Mouse (Mus musculus): ENCODE data around the gene P2ry12. TPM values are rescaled to one million over a fixed set of nuclear protein-coding genes. Genes with fewer than 3 reads are reported as not detected.

P2ry12 gene
- polyA plus RNA-seq, 1 experiment from 2014 or later, result 8.1 TPM

DNA sequence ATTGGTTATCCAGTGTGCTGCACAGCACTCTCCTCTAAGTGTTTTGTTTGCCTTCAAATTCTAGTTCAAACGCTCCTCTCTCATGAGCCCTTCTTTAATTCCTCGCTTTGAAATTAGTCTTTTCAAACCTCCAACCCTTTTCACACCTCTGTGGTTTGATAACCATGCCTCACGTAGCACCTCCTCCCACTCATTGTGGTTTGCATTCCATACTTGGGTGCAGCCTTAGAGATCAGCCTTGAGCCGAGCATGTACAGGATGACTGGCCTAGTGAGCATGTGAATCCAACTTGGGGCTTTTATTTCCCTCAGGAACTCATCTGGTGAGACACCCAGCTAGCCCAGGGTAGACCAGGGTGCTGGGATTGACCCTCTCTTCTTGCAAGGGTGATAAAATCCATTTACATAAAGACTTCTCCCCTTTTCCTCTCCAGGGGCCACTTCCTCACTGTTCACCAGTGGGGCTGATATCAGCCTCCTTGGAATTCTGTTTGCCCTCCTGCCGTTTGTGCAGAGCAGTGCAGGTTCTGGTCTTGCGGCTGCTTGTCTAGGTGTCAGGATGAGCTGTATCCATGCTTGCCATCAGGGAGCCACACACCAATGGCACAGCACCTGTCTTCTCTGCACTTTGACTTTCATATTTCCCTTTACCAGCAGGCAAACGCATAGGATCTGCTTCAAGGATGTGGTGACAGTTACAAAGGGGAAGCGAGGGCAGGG is 58.7 kb downstream of the P2ry12 start:
- no peak for ATAC-seq (ENCODE audit: low read depth)
- H3K27ac ChIP-seq (replicated peaks), result no peak overlapping the region

GRCm38 (mm10) chr3:59197329-59197948 is 65.2 kb downstream of the P2ry12 start:
- H3K4me1 ChIP-seq (replicated peaks), result no peaks in the 10 kb centered on the region
- H3K9ac ChIP-seq, result no peak overlapping the region
- no peak overlapping the region for H3K27ac ChIP-seq (replicated peaks)
- no peak overlapping the region for H3K4me3 ChIP-seq
- WGBS, result 87% methylated on average over 4 of the region's 4 CpGs
- no peaks in the 10 kb centered on the region for H3K9me3 ChIP-seq
- no peaks in the 10 kb centered on the region for H3K36me3 ChIP-seq
- ATAC-seq (ENCODE audit: low read depth), result no peak
- no peak overlapping the region for H3K4me2 ChIP-seq
- no peaks in the 10 kb centered on the region for H3K27me3 ChIP-seq

More for the DNA sequence above, 58.7 kb downstream of the P2ry12 start:
- Histone ChIP-seq H3K4me3 (no peak overlapping the region), H3K9ac (no peak overlapping the region), H3K9me3 (no peaks in the 10 kb centered on the region), H3K36me3 (no peaks in the 10 kb centered on the region), H3K4me2 (no peak overlapping the region), H3K4me1 (replicated peaks) (no peaks in the 10 kb centered on the region; the same call in 1 of the 2 replicates), H3K27me3 (no peaks in the 10 kb centered on the region)
- WGBS, result 80% methylated on average over 8 of the region's 8 CpGs

GRCm38 (mm10) chr3:59194938-59195337 is 67.7 kb downstream of the P2ry12 start, which contains the start of gene Gpr87:
Gene Gpr87, minus strand, starts transcription at chr3:59195104.
- Histone ChIP-seq H3K4me3 (no peak within 1 kb of the TSS), H3K4me1 (replicated peaks) (no peaks in the 10 kb centered on the region), H3K4me2 (no peak within 1 kb of the TSS), H3K9ac (no peak within 1 kb of the TSS), H3K36me3 (no peaks in the 10 kb centered on the region), H3K9me3 (no peaks in the 10 kb centered on the region), H3K27me3 (no peaks in the 10 kb centered on the region), H3K27ac (replicated peaks) (no peak within 1 kb of the TSS)
- no peak for ATAC-seq (ENCODE audit: low read depth)
- 86% methylated on average over 7 of the region's 7 CpGs for WGBS

- no peak overlapping the region for H3K27ac ChIP-seq (replicated peaks)
- H3K4me2 ChIP-seq, result no peak overlapping the region
- no peak overlapping the region for H3K9ac ChIP-seq
- no peaks in the 10 kb centered on the region for H3K36me3 ChIP-seq
- no peaks in the 10 kb centered on the region for H3K27me3 ChIP-seq
- ATAC-seq (ENCODE audit: low read depth), result no peak
- WGBS, result 91% methylated on average over 7 of the region's 7 CpGs
- no peaks in the 10 kb centered on the region for H3K4me1 ChIP-seq (replicated peaks)
- no peak overlapping the region for H3K4me3 ChIP-seq
- no peaks in the 10 kb centered on the region for H3K9me3 ChIP-seq
Measured at GRCm38 (mm10) chr3:59194099-59194498, 68.6 kb downstream of the P2ry12 start.

DNA sequence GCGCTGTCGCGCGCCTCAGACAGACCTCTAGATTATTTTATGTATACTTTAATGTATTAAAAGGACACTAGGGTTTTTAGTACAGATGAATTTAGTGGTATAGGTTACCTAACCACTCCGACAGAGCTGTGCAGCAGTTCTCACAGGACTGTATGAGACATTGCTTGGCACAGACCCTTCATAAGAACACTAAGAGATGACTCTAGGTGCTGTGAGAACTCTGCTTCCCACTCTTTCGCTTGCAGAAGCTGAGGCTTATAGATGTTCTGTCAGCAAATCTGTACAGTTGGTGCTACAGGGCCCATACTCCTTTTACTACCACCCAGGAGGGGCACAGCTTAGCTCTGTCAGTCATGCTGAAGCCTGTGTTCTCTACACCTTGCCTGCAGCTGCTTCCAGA is 71.0 kb downstream of the P2ry12 start:
- Histone ChIP-seq H3K27me3 (no peaks in the 10 kb centered on the region), H3K4me3 (no peak overlapping the region), H3K4me1 (replicated peaks) (no peaks in the 10 kb centered on the region), H3K9me3 (no peaks in the 10 kb centered on the region), H3K9ac (no peak overlapping the region), H3K36me3 (no peaks in the 10 kb centered on the region), H3K27ac (replicated peaks) (no peak overlapping the region), H3K4me2 (no peak overlapping the region)
- no peak for ATAC-seq (ENCODE audit: low read depth)
- 98% methylated on average over 6 of the region's 6 CpGs for WGBS

DNA sequence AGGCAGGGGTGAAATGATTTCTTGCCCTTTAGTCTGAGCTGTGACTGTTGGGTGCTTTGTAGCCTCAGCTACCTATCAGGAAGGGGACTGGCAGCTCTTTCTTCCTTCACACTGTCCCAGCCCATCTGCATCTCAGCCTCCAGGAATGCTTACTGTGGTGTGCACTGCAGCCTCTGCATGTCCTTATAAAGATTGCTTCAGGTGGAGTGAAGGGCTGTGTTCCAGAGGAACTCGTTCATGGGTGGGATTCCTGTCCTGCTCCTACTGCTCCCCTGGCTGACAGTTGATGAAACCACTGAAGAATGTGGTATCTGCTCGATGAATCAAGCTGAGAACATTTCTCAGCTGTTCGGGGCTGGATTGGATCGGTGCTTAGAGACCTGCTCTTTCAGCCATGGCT is 75.3 kb downstream of the P2ry12 start:
- no peaks in the 10 kb centered on the region for H3K9me3 ChIP-seq
- ATAC-seq (ENCODE audit: low read depth), result no peak
- no peaks in the 10 kb centered on the region for H3K4me1 ChIP-seq (replicated peaks)
- no peaks in the 10 kb centered on the region for H3K27me3 ChIP-seq
- no peak overlapping the region for H3K4me3 ChIP-seq
- H3K36me3 ChIP-seq, result no peaks in the 10 kb centered on the region
- no peak overlapping the region for H3K9ac ChIP-seq
- H3K4me2 ChIP-seq, result no peak overlapping the region
- WGBS, result 84% methylated on average over 4 of the region's 4 CpGs
- no peak overlapping the region for H3K27ac ChIP-seq (replicated peaks)

- no peak for ATAC-seq (ENCODE audit: low read depth)
- no peaks in the 10 kb centered on the region for H3K4me1 ChIP-seq (replicated peaks)
- WGBS, result 92% methylated on average over 4 of the region's 4 CpGs
- no peak overlapping the region for H3K4me2 ChIP-seq
- H3K9me3 ChIP-seq, result no peaks in the 10 kb centered on the region
- H3K36me3 ChIP-seq, result no peaks in the 10 kb centered on the region
- no peak overlapping the region for H3K9ac ChIP-seq
- no peaks in the 10 kb centered on the region for H3K27me3 ChIP-seq
- H3K4me3 ChIP-seq, result no peak overlapping the region
- H3K27ac ChIP-seq (replicated peaks), result no peak overlapping the region
Measured at GRCm38 (mm10) chr3:59185662-59186061, 77.0 kb downstream of the P2ry12 start.

- Histone ChIP-seq H3K4me3 (no peak overlapping the region), H3K9ac (no peak overlapping the region), H3K27ac (replicated peaks) (no peak overlapping the region), H3K4me1 (replicated peaks) (no peaks in the 10 kb centered on the region), H3K9me3 (no peaks in the 10 kb centered on the region), H3K27me3 (no peaks in the 10 kb centered on the region), H3K36me3 (no peaks in the 10 kb centered on the region), H3K4me2 (no peak overlapping the region)
- no peak for ATAC-seq (ENCODE audit: low read depth)
Measured at GRCm38 (mm10) chr3:59182129-59182528, 80.5 kb downstream of the P2ry12 start.

DNA sequence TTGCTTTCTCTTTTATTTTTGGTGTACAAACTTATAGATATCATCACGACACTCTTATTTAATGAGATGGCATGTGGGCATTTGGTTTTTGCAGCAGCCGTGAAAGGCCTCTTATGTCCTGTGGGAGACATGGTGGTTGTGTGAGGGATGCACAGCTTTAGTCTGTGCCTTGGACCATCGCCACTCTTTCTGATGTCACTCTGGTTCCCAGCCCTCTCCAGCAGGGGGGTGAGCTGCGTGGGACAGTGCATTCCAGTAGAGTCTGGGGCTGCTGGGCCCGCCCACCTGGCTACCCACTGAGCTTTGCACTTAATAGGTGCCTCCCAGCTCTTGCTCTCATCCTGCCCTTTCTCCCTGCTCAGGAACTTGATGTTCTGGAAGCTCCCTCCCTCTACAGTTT is 81.5 kb downstream of the P2ry12 start:
- 59% methylated on average over 5 of the region's 5 CpGs for WGBS
- Histone ChIP-seq H3K27me3 (no peaks in the 10 kb centered on the region), H3K4me1 (replicated peaks) (no peaks in the 10 kb centered on the region), H3K9me3 (no peaks in the 10 kb centered on the region), H3K4me3 (no peak overlapping the region), H3K4me2 (no peak overlapping the region), H3K9ac (no peak overlapping the region), H3K27ac (replicated peaks) (no peak overlapping the region), H3K36me3 (no peaks in the 10 kb centered on the region)
- no peak for ATAC-seq (ENCODE audit: low read depth)

DNA sequence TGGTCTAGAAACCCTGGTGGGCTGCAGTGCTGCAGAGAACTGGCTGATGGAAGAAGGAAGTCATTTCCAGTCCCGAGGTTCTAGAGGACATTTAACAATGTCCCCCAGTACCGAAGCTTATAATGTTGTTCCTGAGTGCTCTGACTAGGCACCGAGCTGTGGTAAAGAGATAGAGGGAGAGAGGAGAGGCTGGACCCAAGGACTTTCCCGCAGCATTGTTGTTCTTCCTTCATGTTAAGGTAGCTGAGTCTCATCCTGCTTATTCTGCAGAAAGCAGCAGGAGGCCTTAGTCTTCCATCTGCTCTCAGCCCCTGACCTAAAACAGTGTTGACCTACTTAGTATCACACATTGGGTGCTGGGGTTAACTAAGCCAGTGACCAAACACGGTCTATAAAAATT is 85.8 kb downstream of the P2ry12 start:
- Histone ChIP-seq H3K9ac (no peak overlapping the region), H3K4me3 (no peak overlapping the region), H3K27me3 (no peaks in the 10 kb centered on the region), H3K4me2 (no peak overlapping the region), H3K4me1 (replicated peaks) (no peaks in the 10 kb centered on the region), H3K27ac (replicated peaks) (no peak overlapping the region), H3K9me3 (no peaks in the 10 kb centered on the region), H3K36me3 (no peaks in the 10 kb centered on the region)
- WGBS, result 77% methylated on average over 5 of the region's 5 CpGs
- ATAC-seq (ENCODE audit: low read depth), result no peak

- peak; percentile 71; the same call in 1 of the 2 replicates for ATAC-seq (ENCODE audit: low read depth)
- Histone ChIP-seq H3K36me3 (no peaks in the 10 kb centered on the region), H3K9me3 (no peaks in the 10 kb centered on the region), H3K4me3 (no peak overlapping the region), H3K27ac (replicated peaks) (no peak overlapping the region), H3K4me1 (replicated peaks) (no peaks in the 10 kb centered on the region), H3K27me3 (no peaks in the 10 kb centered on the region), H3K9ac (no peak overlapping the region), H3K4me2 (no peak overlapping the region)
- WGBS, result 39% methylated on average over 5 of the region's 5 CpGs
Measured at GRCm38 (mm10) chr3:59175234-59175633, 87.4 kb downstream of the P2ry12 start.

GRCm38 (mm10) chr3:59174426-59175154 is 88.1 kb downstream of the P2ry12 start:
- 76% methylated on average over 6 of the region's 6 CpGs for WGBS
- no peaks in the 10 kb centered on the region for H3K27me3 ChIP-seq
- H3K9ac ChIP-seq, result no peak overlapping the region
- ATAC-seq (ENCODE audit: low read depth), result no peak
- no peak overlapping the region for H3K4me3 ChIP-seq
- no peaks in the 10 kb centered on the region for H3K9me3 ChIP-seq
- H3K4me2 ChIP-seq, result no peak overlapping the region
- no peaks in the 10 kb centered on the region for H3K36me3 ChIP-seq
- no peaks in the 10 kb centered on the region for H3K4me1 ChIP-seq (replicated peaks)
- H3K27ac ChIP-seq (replicated peaks), result no peak overlapping the region

Data from neural tube, embryonic 13.5 days (tissue).